Comparison of ENCODE assay signal across 8 mouse cellular contexts in genomic region chr9:109046306-109046705, GRCm38 (mm10). TPM values are rescaled to one million over a fixed set of nuclear protein-coding genes. Genes with fewer than 3 reads are reported as not detected.
DNase-seq lines count a peak whose midpoint lies in the region; ATAC-seq and TF ChIP-seq lines count a peak whose summit lies in the region.

No protein-coding gene starts in this region.

- H3K4me1 ChIP-seq in forebrain, embryonic 10.5 days: peaks cover under 1% of the 10 kb centered on the region; the same call in 1 of the 2 replicates
- H3K4me1 ChIP-seq in forebrain, embryonic 15.5 days: no peaks in the 10 kb centered on the region
- H3K4me1 ChIP-seq in midbrain, postnatal 0 days (ENCODE audit: insufficient read depth, low read length): no peaks in the 10 kb centered on the region

- H3K9me3 ChIP-seq in forebrain, embryonic 10.5 days: no peaks in the 10 kb centered on the region
- no peaks in the 10 kb centered on the region for H3K9me3 ChIP-seq in forebrain, embryonic 15.5 days
- no peaks in the 10 kb centered on the region for H3K9me3 ChIP-seq in midbrain, postnatal 0 days (ENCODE audit: low read length)

- 46% methylated on average over 5 of the region's 5 CpGs for WGBS in forebrain, embryonic 10.5 days
- 45% methylated on average over 5 of the region's 5 CpGs for WGBS in forebrain, embryonic 15.5 days
- WGBS in midbrain, postnatal 0 days: 41% methylated on average over 5 of the region's 5 CpGs

- H3K4me3 ChIP-seq in forebrain, embryonic 10.5 days: no peak overlapping the region
- no peak overlapping the region for H3K4me3 ChIP-seq in forebrain, embryonic 15.5 days
- no peak overlapping the region for H3K4me3 ChIP-seq in midbrain, postnatal 0 days (ENCODE audit: low read depth, low read length)

- no peak overlapping the region for H3K4me2 ChIP-seq in forebrain, embryonic 15.5 days (replicated peaks)
- no peak overlapping the region for H3K4me2 ChIP-seq in midbrain, postnatal 0 days (ENCODE audit: low read depth, low read length, poor library complexity, severe bottlenecking)

- no peak overlapping the region for H3K27ac ChIP-seq in forebrain, embryonic 10.5 days
- H3K27ac ChIP-seq in forebrain, embryonic 15.5 days (replicated peaks): no peak overlapping the region
- H3K27ac ChIP-seq in midbrain, postnatal 0 days (ENCODE audit: low read depth, low read length): no peak overlapping the region

- DNase-seq in forebrain, embryonic 10.5 days (ENCODE audit: extremely low spot score, low spot score): peak; percentile 50
- DNase-seq in urinary bladder, postnatal 25 days (ENCODE audit: low spot score): peak; percentile 47
- DNase-seq in urinary bladder, postnatal 14 days (ENCODE audit: low spot score): no peak
- DNase-seq in embryo, embryonic 10.5 days (ENCODE audit: low spot score): peak; percentile 63
- peak; percentile 70 for DNase-seq in kidney, postnatal 10 days
- DNase-seq in midbrain, postnatal 0 days (ENCODE audit: low spot score): peak; percentile 10
- peak; percentile 84 for DNase-seq in thymus, postnatal 4 days

- ATAC-seq in forebrain, embryonic 15.5 days (replicated peaks): no peak
- no peak for ATAC-seq in midbrain, postnatal 0 days (ENCODE audit: low FRiP score)

- H3K36me3 ChIP-seq in forebrain, embryonic 10.5 days (replicated peaks): no peaks in the 10 kb centered on the region
- no peaks in the 10 kb centered on the region for H3K36me3 ChIP-seq in forebrain, embryonic 15.5 days
- no peaks in the 10 kb centered on the region for H3K36me3 ChIP-seq in midbrain, postnatal 0 days (ENCODE audit: insufficient read depth, low read length)

- no peak overlapping the region for H3K9ac ChIP-seq in forebrain, embryonic 15.5 days (replicated peaks)
- H3K9ac ChIP-seq in midbrain, postnatal 0 days (replicated peaks; ENCODE audit: low read length, poor library complexity, severe bottlenecking): no peak overlapping the region

- H3K27me3 ChIP-seq in forebrain, embryonic 10.5 days (ENCODE audit: poor library complexity, severe bottlenecking): no peaks in the 10 kb centered on the region
- no peaks in the 10 kb centered on the region for H3K27me3 ChIP-seq in forebrain, embryonic 15.5 days
- no peaks in the 10 kb centered on the region for H3K27me3 ChIP-seq in midbrain, postnatal 0 days (ENCODE audit: insufficient read depth, low read length)

- peak; percentile 70 for TF ChIP-seq CTCF in midbrain, postnatal 0 days (IDR thresholded peaks at IDR 0.05)

RNA-seq across cellular contexts. Expression of gene Shisa5, which starts 7.9 kb away (rescaled TPM):
- 29.7 and 31.5 TPM in 2 replicates for polyA plus RNA-seq in forebrain, embryonic 10.5 days (2016; fragmentation: Nextera tagmentation; extraction: Ambion mirVana)
- 48.0 and 49.0 TPM in 2 replicates for polyA plus RNA-seq in forebrain, embryonic 15.5 days (2015; fragmentation: Nextera tagmentation; extraction: Ambion mirVana)
- total RNA-seq in midbrain, postnatal 0 days (2014; rRNA removed): 79.7 and 80.6 TPM in 2 replicates
- polyA plus RNA-seq in midbrain, postnatal 0 days (2015; fragmentation: Nextera tagmentation; extraction: Ambion mirVana): 75.0 and 89.3 TPM in 2 replicates

RNA-seq across cellular contexts. Expression of gene Trex1, which starts 13.2 kb away (rescaled TPM):
- polyA plus RNA-seq in forebrain, embryonic 10.5 days (2016; fragmentation: Nextera tagmentation; extraction: Ambion mirVana): 7.6 and 9.1 TPM in 2 replicates
- polyA plus RNA-seq in forebrain, embryonic 15.5 days (2015; fragmentation: Nextera tagmentation; extraction: Ambion mirVana): 16.5 and 16.7 TPM in 2 replicates
- 22.5 and 28.1 TPM in 2 replicates for total RNA-seq in midbrain, postnatal 0 days (2014; rRNA removed)
- 14.8 and 18.6 TPM in 2 replicates for polyA plus RNA-seq in midbrain, postnatal 0 days (2015; fragmentation: Nextera tagmentation; extraction: Ambion mirVana)

RNA-seq across cellular contexts. Expression of gene Atrip, which starts 27.6 kb away (rescaled TPM):
- 34.9 and 35.0 TPM in 2 replicates for polyA plus RNA-seq in forebrain, embryonic 10.5 days (2016; fragmentation: Nextera tagmentation; extraction: Ambion mirVana)
- polyA plus RNA-seq in forebrain, embryonic 15.5 days (2015; fragmentation: Nextera tagmentation; extraction: Ambion mirVana): 32.0 and 36.5 TPM in 2 replicates
- 34.7 and 35.1 TPM in 2 replicates for total RNA-seq in midbrain, postnatal 0 days (2014; rRNA removed)
- 32.9 and 34.7 TPM in 2 replicates for polyA plus RNA-seq in midbrain, postnatal 0 days (2015; fragmentation: Nextera tagmentation; extraction: Ambion mirVana)

RNA-seq across cellular contexts. Expression of gene Ccdc51, which starts 36.0 kb away (rescaled TPM):
- 13.3 and 14.7 TPM in 2 replicates for polyA plus RNA-seq in forebrain, embryonic 10.5 days (2016; fragmentation: Nextera tagmentation; extraction: Ambion mirVana)
- 17.3 and 18.4 TPM in 2 replicates for polyA plus RNA-seq in forebrain, embryonic 15.5 days (2015; fragmentation: Nextera tagmentation; extraction: Ambion mirVana)
- 6.9 and 7.4 TPM in 2 replicates for total RNA-seq in midbrain, postnatal 0 days (2014; rRNA removed)
- 4.8 and 7.1 TPM in 2 replicates for polyA plus RNA-seq in midbrain, postnatal 0 days (2015; fragmentation: Nextera tagmentation; extraction: Ambion mirVana)

RNA-seq across cellular contexts. Expression of gene Tma7, which starts 36.1 kb away (rescaled TPM):
- 793 and 804 TPM in 2 replicates for polyA plus RNA-seq in forebrain, embryonic 10.5 days (2016; fragmentation: Nextera tagmentation; extraction: Ambion mirVana)
- 568 and 598 TPM in 2 replicates for polyA plus RNA-seq in forebrain, embryonic 15.5 days (2015; fragmentation: Nextera tagmentation; extraction: Ambion mirVana)
- 129 and 162 TPM in 2 replicates for total RNA-seq in midbrain, postnatal 0 days (2014; rRNA removed)
- 766 and 825 TPM in 2 replicates for polyA plus RNA-seq in midbrain, postnatal 0 days (2015; fragmentation: Nextera tagmentation; extraction: Ambion mirVana)
